Mouse (Mus musculus): Measurements from ENCODE around the gene Cbx5.
"Not testable (repeated sequence)": the region's sequence is repeated elsewhere in the genome, so short reads cannot be mapped to it uniquely, and the experiment has no call there.

Gene Cbx5

GRCm38 (mm10) chr15:103250195-103250740 lies 10.7 kb upstream of the Cbx5 start:
- DNase-seq (ENCODE audit: low spot score): peak; percentile 79

GRCm38 (mm10) chr15:103249511-103249910 lies 9.9 kb upstream of the Cbx5 start:
- not testable (repeated sequence) for DNase-seq (ENCODE audit: low spot score)

- no peak for DNase-seq (ENCODE audit: low spot score)
These were observed 9.0 kb upstream of the Cbx5 start for GRCm38 (mm10) chr15:103248401-103249313.

- no peak for DNase-seq (ENCODE audit: low spot score)
These were observed 8.3 kb upstream of the Cbx5 start for GRCm38 (mm10) chr15:103247782-103248400.

- no peak for DNase-seq (ENCODE audit: low spot score)
These were observed 7.6 kb upstream of the Cbx5 start for GRCm38 (mm10) chr15:103247078-103247781.

- no peak for DNase-seq (ENCODE audit: low spot score)
These were observed 6.0 kb upstream of the Cbx5 start for GRCm38 (mm10) chr15:103245616-103246015.

- no peak for DNase-seq (ENCODE audit: low spot score)
These were observed 3.3 kb upstream of the Cbx5 start for GRCm38 (mm10) chr15:103242885-103243284.

- DNase-seq (ENCODE audit: low spot score): not testable (repeated sequence)
These were observed 1.7 kb upstream of the Cbx5 start for GRCm38 (mm10) chr15:103241071-103242018.

- DNase-seq (ENCODE audit: low spot score): peak; percentile 87
These were observed 778 bp upstream of the Cbx5 start, which contains the start of gene Hnrnpa1 for GRCm38 (mm10) chr15:103240160-103241028. Gene Hnrnpa1 (plus strand): TSS chr15:103240432.

- peak; percentile 82 for DNase-seq (ENCODE audit: low spot score)
These were observed 409 bp downstream of the Cbx5 start for GRCm38 (mm10) chr15:103239130-103239684.

- no peak for DNase-seq (ENCODE audit: low spot score)
These were observed 2.3 kb downstream of the Cbx5 start for GRCm38 (mm10) chr15:103237295-103237694.

GRCm38 (mm10) chr15:103233119-103233518 lies 6.5 kb downstream of the Cbx5 start:
- no peak for DNase-seq (ENCODE audit: low spot score)

GRCm38 (mm10) chr15:103228904-103229303 lies 10.7 kb downstream of the Cbx5 start:
- no peak for DNase-seq (ENCODE audit: low spot score)

- no peak for DNase-seq (ENCODE audit: low spot score)
These were observed 12.0 kb downstream of the Cbx5 start for GRCm38 (mm10) chr15:103227572-103227971.

GRCm38 (mm10) chr15:103227022-103227421 lies 12.6 kb downstream of the Cbx5 start:
- no peak for DNase-seq (ENCODE audit: low spot score)

- no peak for DNase-seq (ENCODE audit: low spot score)
These were observed 15.5 kb downstream of the Cbx5 start for GRCm38 (mm10) chr15:103224161-103224560.

- DNase-seq (ENCODE audit: low spot score): no peak
These were observed 18.2 kb downstream of the Cbx5 start for GRCm38 (mm10) chr15:103221386-103221785.

GRCm38 (mm10) chr15:103220785-103221184 lies 18.8 kb downstream of the Cbx5 start:
- DNase-seq (ENCODE audit: low spot score): no peak

GRCm38 (mm10) chr15:103216052-103216451 lies 23.6 kb downstream of the Cbx5 start:
- no peak for DNase-seq (ENCODE audit: low spot score)

All from spleen, adult 12 weeks (tissue).